Mouse (Mus musculus): Measurements from ENCODE around the gene Hsf2bp.

GRCm38 (mm10) chr17:31924229-31924628, 111.9 kb downstream of the Hsf2bp start:
- TF ChIP-seq POLR2A (IDR thresholded peaks at IDR 0.05; ENCODE audit: borderline replicate concordance, insufficient read depth, low read length) = no peak
- no peak for TF ChIP-seq CTCF (IDR thresholded peaks at IDR 0.05; ENCODE audit: borderline replicate concordance, insufficient read depth, low read depth, low read length)
